Mouse (Mus musculus) kidney, postnatal 4 days (tissue): Measurements from ENCODE around the gene Ftl1.

Source experiments
- DNase-seq, 2 experiments: peaks; one replicate each; pipeline ENCODE4 v3.0.0; 2021; ENCODE audit warnings: mixed read lengths in 2 of 2

Gene Ftl1

DNA sequence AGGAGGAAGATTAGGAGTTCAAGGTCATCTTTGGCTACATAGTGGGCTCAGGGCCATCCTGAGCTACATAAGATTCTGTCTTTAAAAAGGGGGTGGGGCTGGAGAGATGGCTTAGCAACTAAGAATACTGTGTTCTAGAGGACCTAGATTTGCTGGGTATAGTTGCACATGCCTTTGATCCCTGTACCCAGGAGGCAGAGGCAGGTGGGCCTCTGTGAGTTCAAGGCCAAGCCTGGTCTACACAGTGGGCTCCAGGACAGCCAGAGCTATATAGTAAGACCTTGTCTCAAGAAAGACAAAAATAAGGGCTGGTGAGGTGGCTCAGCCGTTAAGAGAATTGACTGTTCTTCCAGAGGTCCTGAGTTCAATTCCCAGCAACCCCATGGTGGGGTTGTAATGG lies 9.7 kb downstream of the Ftl1 start:
- DNase-seq: no peak

DNA sequence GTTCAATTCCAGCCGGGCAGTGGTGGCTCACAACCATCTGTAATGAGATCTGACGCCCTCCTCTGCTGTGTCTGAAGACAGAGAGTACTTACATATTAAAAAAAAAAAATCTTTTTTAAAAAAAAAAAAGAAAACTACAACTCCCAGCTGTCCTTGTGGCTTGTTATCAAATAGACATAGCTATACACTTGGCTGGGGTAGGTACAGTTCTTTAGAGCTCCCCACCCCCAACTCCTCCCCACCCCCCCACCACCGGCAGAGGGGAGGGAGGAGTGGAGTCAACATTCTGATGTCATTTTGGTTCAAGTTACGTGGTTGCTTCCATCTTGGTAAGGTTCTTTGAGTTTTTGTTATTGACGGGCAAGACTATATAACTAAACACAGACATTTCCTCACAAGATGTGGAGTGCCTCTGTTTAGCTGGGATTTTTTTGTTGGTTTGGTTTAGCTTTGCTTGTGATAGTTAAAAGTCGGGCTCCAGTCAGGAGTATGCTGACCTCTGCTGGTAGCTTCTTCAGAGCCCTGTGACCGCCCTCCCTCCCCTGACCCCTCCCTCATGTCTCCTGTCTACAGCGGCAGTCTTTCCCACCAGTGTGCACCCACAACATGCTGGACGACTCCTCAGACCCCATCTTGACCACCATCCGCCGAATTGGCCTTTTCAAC lies 12.2 kb downstream of the Ftl1 start:
- peak; percentile 66 to 77 for DNase-seq

GRCm38 (mm10) chr7:45446589-45446988 lies 13.1 kb downstream of the Ftl1 start:
- no peak for DNase-seq

DNA sequence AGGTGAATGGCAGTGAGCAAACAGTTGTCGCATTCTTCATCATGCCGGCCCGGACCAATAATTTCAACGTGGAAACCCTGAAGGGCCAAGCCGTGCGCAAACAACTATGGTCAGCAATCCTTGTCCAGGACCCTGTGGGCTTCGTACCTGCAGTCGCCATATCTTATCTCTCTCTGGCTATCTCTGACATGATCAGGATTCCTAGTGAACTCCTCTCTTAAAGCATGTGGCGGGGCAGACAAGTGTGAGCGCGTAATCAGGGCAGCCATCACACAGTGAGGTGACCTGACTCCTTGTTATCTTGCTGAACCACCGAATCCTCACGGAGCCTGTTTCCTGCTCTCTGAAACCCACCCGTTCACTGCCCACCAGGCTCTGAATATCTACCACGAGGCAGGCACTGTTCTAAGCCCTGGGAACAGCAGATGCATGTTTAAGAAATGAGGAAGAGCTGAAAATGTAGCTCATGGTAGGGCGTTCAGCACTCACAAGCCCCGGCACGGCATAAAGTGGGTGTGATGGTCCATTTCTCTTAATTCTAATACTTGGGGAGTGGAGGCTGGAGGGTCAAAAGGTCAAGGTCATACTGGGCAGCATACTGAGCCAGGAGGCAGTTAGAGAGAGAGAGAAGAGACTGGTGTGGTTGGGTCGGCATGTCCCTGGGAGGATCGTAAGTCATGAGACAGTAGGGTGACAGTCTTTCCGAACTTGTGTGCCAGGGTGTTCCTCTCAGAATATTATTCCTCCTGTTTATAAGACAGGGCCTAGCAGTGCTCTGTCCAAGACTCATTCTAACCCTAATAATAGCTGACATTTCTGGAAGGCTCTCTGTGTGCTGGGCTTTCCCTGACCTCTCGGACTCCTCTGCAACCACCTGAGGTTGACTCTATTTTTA lies 15.9 kb downstream of the Ftl1 start:
- DNase-seq: no peak

DNA sequence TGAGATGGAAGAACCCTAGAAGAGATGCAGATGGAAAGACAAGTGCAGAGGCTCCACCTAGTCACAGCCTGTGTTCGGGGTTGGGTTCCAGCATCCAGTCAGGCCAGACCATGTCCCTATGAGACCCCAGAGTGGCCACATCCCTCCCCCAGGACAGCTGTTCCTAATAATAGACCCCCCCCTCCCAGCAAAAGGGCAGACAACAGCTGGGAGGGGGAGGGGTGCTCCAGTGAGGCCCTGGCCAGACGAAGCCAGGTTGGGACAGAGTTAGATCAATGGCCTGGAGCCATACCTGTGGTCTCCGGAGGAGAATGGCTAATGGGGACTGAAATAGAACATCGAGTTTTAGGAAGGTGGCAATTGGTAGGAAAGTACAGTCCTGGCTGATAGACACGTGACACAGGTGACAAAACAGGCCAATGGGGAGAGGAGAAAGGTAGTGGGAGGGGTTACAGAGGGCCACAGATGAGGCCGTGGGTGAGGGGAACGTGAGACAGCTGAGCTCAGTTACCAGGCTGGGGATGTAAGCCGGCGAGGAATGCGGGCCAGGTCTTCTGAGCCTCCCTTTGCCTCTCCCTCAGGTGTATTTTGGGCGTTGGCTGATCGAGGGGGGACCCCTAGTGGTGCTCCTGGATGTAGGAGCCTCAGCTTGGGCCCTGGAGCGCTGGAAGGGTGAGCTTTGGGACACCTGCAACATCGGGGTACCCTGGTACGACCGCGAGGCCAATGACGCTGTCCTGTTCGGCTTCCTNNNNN lies 22.0 kb downstream of the Ftl1 start, which contains the start of gene Ruvbl2:
TSS of gene Ruvbl2 (minus strand) at position 576 of the 756 bp plus-strand sequence.
- peak; percentile 50 to 61 for DNase-seq

DNA sequence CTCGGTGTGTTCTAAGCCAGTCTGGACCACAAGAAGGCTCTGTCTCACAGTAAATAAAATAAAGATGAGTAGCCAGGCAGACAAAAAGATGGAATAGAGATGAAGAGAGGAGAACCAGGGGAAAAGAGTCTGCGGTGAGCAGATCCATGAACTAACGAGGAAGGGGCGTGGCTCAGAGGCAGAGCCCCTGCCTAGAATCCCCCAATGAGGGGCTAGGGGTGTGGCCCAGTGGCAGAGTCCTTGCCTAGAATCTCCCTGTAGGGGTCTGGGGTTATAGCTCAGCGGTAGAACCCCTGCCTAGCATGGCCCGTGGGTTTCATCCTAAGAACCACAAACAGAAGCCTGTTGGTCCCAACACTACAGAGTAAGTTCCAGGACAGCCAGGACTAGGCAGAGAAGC lies 22.6 kb downstream of the Ftl1 start:
- no peak for DNase-seq

- DNase-seq: no peak
Observed at GRCm38 (mm10) chr7:45436444-45436843, 23.2 kb downstream of the Ftl1 start.

DNA sequence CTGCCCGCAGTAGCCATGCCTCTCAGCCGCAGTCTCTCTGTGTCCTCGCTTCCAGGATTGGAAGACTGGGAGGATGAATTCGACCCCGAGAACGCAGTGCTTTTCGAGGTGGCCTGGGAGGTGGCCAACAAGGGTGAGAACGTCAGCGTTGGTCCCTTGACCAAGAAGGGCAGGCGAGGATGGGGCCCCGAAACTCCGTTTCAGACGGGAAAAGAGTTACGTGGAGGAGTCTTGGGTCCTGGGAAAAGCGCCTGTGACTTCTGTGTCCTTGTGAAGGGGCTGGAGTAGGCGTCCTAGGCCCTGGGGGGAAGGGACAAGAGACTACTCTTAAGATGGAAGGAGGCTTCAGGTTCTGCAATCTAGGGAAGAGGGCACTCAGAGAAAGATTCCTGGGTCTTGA lies 24.6 kb downstream of the Ftl1 start:
- no peak for DNase-seq

- DNase-seq: peak; percentile 100
Observed at GRCm38 (mm10) chr7:45434203-45435015, 25.3 kb downstream of the Ftl1 start, which contains the start of gene Gys1. Gene Gys1 (plus strand): TSS chr7:45434844.

DNA sequence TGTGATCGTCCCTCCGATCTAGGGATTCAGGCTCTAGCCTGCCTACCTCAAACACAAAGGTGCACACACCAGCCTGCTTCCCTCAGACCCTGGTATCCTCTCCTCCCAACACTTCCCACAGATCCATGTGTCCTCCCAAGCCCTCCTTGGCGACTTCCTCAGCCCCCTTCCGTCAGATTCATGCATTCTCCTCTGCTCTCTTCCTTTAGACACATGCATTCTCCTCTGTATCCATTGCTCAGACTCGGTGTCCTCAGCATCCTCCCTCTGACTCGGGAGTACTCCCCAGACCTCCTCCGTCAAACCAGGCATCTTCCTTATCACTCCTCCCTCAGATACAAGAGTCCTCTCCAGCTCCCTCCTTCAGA lies 25.9 kb downstream of the Ftl1 start:
- DNase-seq: no peak

GRCm38 (mm10) chr7:45426556-45426955 lies 33.1 kb downstream of the Ftl1 start:
- DNase-seq: no peak

DNA sequence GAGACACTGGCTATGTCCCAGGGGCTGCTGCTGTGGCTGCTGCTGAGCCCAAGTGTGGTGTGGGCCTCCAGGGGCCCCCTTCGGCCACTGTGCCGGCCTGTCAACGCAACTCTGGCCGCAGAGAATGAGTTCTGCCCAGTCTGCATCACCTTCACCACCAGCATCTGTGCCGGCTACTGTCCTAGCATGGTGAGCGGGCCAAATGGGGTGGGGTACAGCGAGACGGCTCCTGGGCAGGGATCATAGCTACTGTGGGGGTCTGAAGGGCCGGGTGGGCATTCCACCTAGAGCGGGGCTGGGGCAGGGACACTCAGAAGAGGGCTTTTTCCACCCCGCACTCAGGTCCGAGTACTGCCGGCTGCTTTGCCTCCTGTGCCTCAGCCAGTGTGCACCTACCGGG lies 38.5 kb downstream of the Ftl1 start:
- DNase-seq: no peak

GRCm38 (mm10) chr7:45420615-45420919 lies 39.1 kb downstream of the Ftl1 start, which contains the start of gene Lhb:
Gene Lhb (plus strand): TSS chr7:45420820.
- no peak for DNase-seq

DNA sequence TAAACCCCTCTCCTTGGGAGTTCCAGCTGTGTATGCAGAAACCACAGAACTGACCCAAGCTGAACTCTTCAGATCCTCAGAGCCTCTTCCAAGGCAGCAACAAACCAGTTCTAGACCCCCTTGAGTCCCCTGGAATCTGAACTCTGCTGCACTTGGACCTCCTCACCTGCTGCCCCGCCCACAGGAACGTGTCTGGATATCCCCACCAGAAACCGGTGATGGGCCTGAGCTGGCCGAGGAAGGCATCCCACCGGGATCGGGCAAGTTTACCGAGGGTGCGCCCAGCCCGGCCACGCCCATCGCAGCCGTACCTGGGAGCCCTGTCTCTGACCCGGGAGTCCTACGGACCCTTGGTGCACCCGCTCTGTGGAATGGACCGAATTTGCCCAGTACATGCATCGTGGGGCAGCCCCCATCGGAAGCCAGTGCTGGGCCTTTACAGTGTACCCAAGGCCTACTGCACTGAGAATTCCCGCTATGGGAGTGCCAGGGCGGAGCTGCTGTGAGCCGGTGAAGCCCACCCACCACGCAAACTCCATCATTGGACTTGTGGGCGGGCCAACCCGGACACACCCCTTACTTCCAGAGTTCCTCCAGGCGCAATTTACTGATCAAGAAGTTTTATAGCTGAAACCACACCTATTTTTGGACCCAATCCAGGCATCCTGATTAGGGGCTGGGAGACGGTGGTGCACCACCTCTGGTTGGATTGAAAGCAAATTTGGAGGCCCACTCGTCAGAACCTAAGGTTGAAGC lies 39.6 kb downstream of the Ftl1 start:
- DNase-seq: peak in 1 of 2 experiments; percentile 35

- peak; percentile 22 to 25 for DNase-seq
Observed at GRCm38 (mm10) chr7:45417962-45418492, 41.7 kb downstream of the Ftl1 start.

- peak in 1 of 2 experiments; percentile 31 for DNase-seq
Observed at GRCm38 (mm10) chr7:45415636-45416035, 44.0 kb downstream of the Ftl1 start.

- DNase-seq: no peak
Observed at GRCm38 (mm10) chr7:45414740-45415224, 44.9 kb downstream of the Ftl1 start.

- peak; percentile 41 to 60 for DNase-seq
Observed at GRCm38 (mm10) chr7:45413864-45414739, 45.6 kb downstream of the Ftl1 start.

DNA sequence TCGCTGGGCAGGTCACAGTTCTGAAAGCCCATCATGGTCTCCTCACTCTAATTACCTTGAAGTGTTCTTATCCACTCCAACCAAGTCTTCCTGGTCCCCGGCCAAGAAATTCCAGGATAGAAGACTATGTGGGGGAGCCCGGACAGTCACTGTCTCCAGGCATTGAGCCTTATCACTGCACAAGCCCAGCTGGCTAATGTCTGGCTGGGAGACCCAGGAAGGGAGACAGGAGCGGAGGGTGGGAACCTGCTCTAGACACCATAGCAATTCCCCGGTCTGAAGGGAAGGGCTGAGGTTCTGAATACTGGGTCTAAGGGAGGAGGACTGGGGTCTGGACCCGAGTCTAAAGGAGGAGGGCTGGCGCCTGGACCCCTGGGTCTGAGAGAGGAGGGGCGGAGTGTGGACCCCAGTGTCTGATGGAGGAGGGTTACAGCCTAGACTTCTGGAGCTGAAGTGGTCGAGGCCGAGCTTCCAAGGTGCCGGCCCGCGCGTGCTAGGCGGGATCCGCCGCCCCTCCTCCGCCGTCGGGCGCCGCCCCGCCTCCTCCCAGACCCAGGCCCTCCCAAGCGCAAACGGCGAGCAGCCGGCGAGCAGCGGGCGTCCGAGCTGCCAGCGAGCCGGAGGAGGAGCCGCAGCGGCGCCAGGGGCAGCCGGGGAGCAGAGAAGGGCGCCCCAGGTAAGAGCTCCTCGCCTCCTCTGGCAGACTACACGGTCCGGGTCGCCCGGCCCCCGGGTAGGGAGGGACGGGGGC lies 46.4 kb downstream of the Ftl1 start, which contains the start of gene Ntf5:
TSS of gene Ntf5 (plus strand) at position 583 of the 751 bp plus-strand sequence.
- DNase-seq: peak; percentile 61 to 74
